Mouse (Mus musculus) cortical plate, adult 2 months (tissue): ENCODE results near the gene Tmem132c.

Experiments
- CTCF ChIP-seq: fragments of 200-500 bp; IDR thresholded peaks from 2 replicates; pipeline ENCODE4 v1.5.1; 2011; ENCODE audit warnings: mild to moderate bottlenecking, control low read depth, low read length; ENCODE audit not compliant: insufficient read depth; ENCODE audit errors: extremely low read depth
- POLR2A ChIP-seq: fragments of 200-500 bp; IDR thresholded peaks from 2 replicates; pipeline ENCODE4 v1.6.1; 2011; ENCODE audit warnings: mild to moderate bottlenecking, low read length, control low read depth; ENCODE audit not compliant: insufficient read depth; ENCODE audit errors: extremely low read depth

DNA sequence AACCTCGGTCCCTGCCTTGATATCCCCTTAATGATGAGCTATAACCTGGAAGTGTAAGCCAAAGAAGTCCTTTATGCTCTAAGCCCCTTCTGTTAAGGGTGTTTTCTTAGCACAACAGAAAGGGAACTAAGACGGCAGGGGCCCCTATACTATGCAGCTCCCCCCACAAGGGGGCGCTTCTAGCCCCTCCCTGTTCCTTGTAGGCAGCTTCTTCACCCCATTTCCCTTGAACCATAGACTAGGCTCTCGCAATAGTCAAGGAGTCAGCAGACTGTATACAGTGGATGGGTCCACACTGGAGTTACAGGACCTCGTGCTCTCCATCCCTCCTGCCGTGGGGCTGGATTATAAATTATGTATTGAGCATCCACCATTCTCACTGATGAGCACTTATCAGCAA is 264.1 kb downstream of the Tmem132c start:
- TF ChIP-seq CTCF, result no peak
- no peak for TF ChIP-seq POLR2A
